Mouse (Mus musculus) heart, adult 2 months (tissue): ENCODE results near the gene Sdk2. TPM values are rescaled to one million over a fixed set of nuclear protein-coding genes. Genes with fewer than 3 reads are reported as not detected.

Source experiments
- DNase-seq, 2 experiments: peaks; one replicate each; pipeline ENCODE4 v3.0.0; 2021
- H3K27ac ChIP-seq: fragments of 200-600 bp; 2 replicates; pipeline ENCODE4 v1.8.1; 2022
- H3K27me3 ChIP-seq: fragments of 200-500 bp; 2 replicates; pipeline ENCODE4 v1.6.1; 2012; ENCODE audit warnings: mild to moderate bottlenecking, low read length, inconsistent platforms, mixed read lengths; ENCODE audit not compliant: control insufficient read depth, insufficient read depth
- H3K36me3 ChIP-seq: fragments of 200-500 bp; 2 replicates; pipeline ENCODE4 v1.6.1; 2012; ENCODE audit warnings: low read length, inconsistent platforms; ENCODE audit not compliant: control insufficient read depth, insufficient read depth
- H3K4me1 ChIP-seq: fragments of 200-500 bp; 2 replicates; pipeline ENCODE4 v1.6.1; 2011; ENCODE audit warnings: low read length; ENCODE audit not compliant: control insufficient read depth, insufficient read depth
- H3K4me3 ChIP-seq: fragments of 200-600 bp; 2 replicates; pipeline ENCODE4 v1.8.1; 2022
- H3K79me2 ChIP-seq: fragments of 200-500 bp; replicated peaks from 2 replicates; pipeline ENCODE4 v1.6.1; 2012; ENCODE audit warnings: mild to moderate bottlenecking, inconsistent platforms, low read length, moderate library complexity, mixed read lengths; ENCODE audit not compliant: control insufficient read depth, insufficient read depth
- H3K9ac ChIP-seq: fragments of 200-500 bp; 2 replicates; pipeline ENCODE4 v1.6.1; 2012; ENCODE audit warnings: low read depth, mild to moderate bottlenecking, control low read depth, inconsistent platforms, low read length, mixed read lengths
- CTCF ChIP-seq: fragments of 200-600 bp; IDR thresholded peaks from 2 replicates; pipeline ENCODE4 v1.8.1; 2022; ENCODE audit warnings: antibody characterized with exemption, mild to moderate bottlenecking, moderate library complexity
- EP300 ChIP-seq: fragments of 200-500 bp; IDR thresholded peaks from 2 replicates; pipeline ENCODE4 v1.6.1; 2011; ENCODE audit warnings: low read depth, low read length, control low read depth; ENCODE audit not compliant: insufficient read depth
- POLR2A ChIP-seq: fragments of 200-500 bp; IDR thresholded peaks from 2 replicates; pipeline ENCODE4 v1.6.1; 2011; ENCODE audit warnings: mild to moderate bottlenecking, low read depth, low read length, control low read depth; ENCODE audit not compliant: insufficient read depth
- WGBS: fragments of 180-500 bp; shearing (Covaris S2); methylation state at CpG from one replicate; pipeline ENCODE4 v1.1.7; 2018; 5-methylcytosine and 5-hydroxymethylcytosine counted together
- intact Hi-C: fragments of 180-260 bp; cut with DNase I; formaldehyde crosslinking; loops from one replicate; pipeline ENCODE4 v1.15.1; 2025
- polyA plus RNA-seq: library from polyadenylated mRNA; depleted of rRNA; stranded (reverse); fragments of >200 nt; gene quantifications from 2 replicates; pipeline ENCODE4 v1.2.3, GENCODE M21; 2012
- total RNA-seq, 2 experiments: library from RNA; stranded (reverse); gene quantifications; 2 replicates each; pipeline ENCODE4 v1.2.3; 2021

The Sdk2 gene
- total and polyA plus RNA-seq, 3 experiments, result 0.49 to 1.9 (median 1.5) TPM

- Histone ChIP-seq H3K9ac (peak overlapping the region; percentile 70), H3K4me3 (peak overlapping the region; percentile 45), H3K27me3 (peaks cover 7% of the 10 kb centered on the region), H3K4me1 (no peaks in the 10 kb centered on the region), H3K36me3 (no peaks in the 10 kb centered on the region), H3K79me2 (no peaks in the 10 kb centered on the region), H3K27ac (no peak overlapping the region; the same call in 1 of the 2 replicates)
- intact Hi-C loops, result loop anchor here (5.0 kb wide), 1 partner anchor 199 kb away; no protein-coding TSS in a partner anchor
- 1% methylated on average over 90 of the region's 90 CpGs for WGBS
- TF ChIP-seq POLR2A (no peak), EP300 (no peak), CTCF (no peak)
- DNase-seq, result peak; percentile 20 to 64
These were observed 522 bp downstream of the Sdk2 start for GRCm38 (mm10) chr11:114066098-114066950.

DNA sequence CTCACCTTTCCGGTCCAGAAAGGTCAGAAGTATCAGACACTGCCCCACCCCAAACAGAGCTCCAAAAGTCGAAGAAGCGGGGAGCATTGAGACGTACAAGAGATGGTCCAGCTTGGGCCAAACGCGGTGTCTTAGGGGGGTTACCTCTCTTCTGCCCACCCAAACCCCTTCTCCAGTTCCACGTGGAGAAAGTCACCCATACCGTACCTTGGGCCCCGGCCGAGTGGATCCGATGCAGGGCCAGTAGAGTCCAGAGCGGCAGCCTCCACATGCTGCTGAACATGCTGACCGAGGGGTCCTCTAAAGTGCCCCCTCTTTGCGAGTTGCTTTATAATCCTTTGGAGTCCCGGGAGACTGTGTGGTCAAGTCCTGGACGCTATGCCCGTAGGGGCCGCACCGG, 1.2 kb downstream of the Sdk2 start:
- Histone ChIP-seq H3K27me3 (peaks cover 7% of the 10 kb centered on the region), H3K4me3 (peak overlapping the region; percentile 45), H3K9ac (no peak overlapping the region), H3K36me3 (no peaks in the 10 kb centered on the region), H3K79me2 (no peaks in the 10 kb centered on the region), H3K27ac (no peak overlapping the region), H3K4me1 (no peaks in the 10 kb centered on the region)
- TF ChIP-seq EP300 (no peak), POLR2A (no peak), CTCF (no peak)
- intact Hi-C loops, result loop anchor here (5.0 kb wide), 1 partner anchor 198 kb away; no protein-coding TSS in a partner anchor
- 3% methylated on average over 19 of the region's 19 CpGs for WGBS
- no peak for DNase-seq

DNA sequence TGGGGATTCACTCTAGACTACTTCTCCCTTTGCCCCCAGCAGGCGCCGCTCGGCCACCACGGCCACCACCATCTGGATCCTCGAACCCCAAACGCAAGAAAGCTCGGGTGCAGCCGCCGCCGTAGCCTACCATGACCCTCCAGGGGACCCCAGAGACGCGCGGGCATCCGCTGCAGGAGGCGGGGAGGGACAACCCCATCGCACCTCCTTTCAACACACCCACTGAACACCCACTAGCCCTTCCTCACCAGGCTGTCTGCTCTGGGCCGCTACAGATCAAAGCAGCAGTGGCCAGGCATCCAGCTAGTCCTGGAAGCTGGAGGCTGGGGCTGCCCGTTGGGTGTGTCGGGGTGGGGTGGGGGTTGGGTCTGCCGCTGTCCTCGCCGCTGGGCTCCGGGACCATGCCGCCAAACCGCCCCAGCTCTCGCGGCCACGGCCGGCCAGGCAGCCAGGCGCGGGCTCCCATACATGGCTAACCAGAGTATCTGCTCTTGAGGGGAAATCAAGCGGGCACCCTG, 1.9 kb downstream of the Sdk2 start:
- no peak overlapping the region for H3K27ac ChIP-seq
- intact Hi-C loops, result loop anchor here (5.0 kb wide), 1 partner anchor 198 kb away; no protein-coding TSS in a partner anchor
- no peaks in the 10 kb centered on the region for H3K4me1 ChIP-seq
- peaks cover 7% of the 10 kb centered on the region for H3K27me3 ChIP-seq
- peak in 1 of 2 experiments; percentile 33 for DNase-seq
- no peak overlapping the region for H3K4me3 ChIP-seq
- H3K9ac ChIP-seq, result no peak overlapping the region
- WGBS, result 4% methylated on average over 32 of the region's 32 CpGs
- no peaks in the 10 kb centered on the region for H3K79me2 ChIP-seq
- no peaks in the 10 kb centered on the region for H3K36me3 ChIP-seq
- TF ChIP-seq POLR2A (no peak), EP300 (no peak), CTCF (no peak)

DNA sequence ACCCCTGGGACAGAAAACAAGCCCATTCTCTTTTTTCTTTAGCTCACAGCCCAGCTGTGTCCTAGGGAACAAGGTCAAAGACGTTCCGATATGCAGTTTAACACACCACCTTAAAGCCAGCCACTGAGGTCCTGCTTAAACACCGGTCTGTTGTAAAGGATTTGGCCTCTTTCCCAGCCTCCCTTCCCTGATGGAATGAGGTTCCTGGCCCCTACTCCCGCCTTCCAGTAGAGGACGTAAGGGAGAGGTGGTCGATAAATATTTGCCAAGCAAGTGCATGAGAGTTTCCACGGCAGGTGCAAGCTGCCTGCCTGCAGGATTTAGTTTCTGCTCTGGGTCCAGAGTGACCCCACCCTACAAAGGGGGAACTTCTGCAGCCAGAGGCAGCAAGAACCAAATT, 4.9 kb downstream of the Sdk2 start:
- Histone ChIP-seq H3K79me2 (no peaks in the 10 kb centered on the region), H3K27me3 (peaks cover 7% of the 10 kb centered on the region), H3K27ac (no peak overlapping the region), H3K4me1 (no peaks in the 10 kb centered on the region), H3K36me3 (no peaks in the 10 kb centered on the region), H3K4me3 (no peak overlapping the region), H3K9ac (no peak overlapping the region)
- TF ChIP-seq CTCF (no peak), POLR2A (no peak), EP300 (no peak)
- intact Hi-C loops, result no loop called here
- DNase-seq, result no peak
- 48% methylated on average over 7 of the region's 7 CpGs for WGBS

GRCm38 (mm10) chr11:114061265-114061664, 5.6 kb downstream of the Sdk2 start:
- Histone ChIP-seq H3K27ac (no peak overlapping the region), H3K27me3 (peaks cover 3% of the 10 kb centered on the region; the same call in 1 of the 2 replicates), H3K4me3 (no peak overlapping the region), H3K4me1 (no peaks in the 10 kb centered on the region), H3K9ac (no peak overlapping the region), H3K79me2 (no peaks in the 10 kb centered on the region), H3K36me3 (no peaks in the 10 kb centered on the region)
- TF ChIP-seq POLR2A (no peak), EP300 (no peak), CTCF (no peak)
- intact Hi-C loops, result no loop called here
- DNase-seq, result no peak
- 59% methylated on average over 2 of the region's 2 CpGs for WGBS

- WGBS, result 57% methylated on average over 2 of the region's 2 CpGs
- Histone ChIP-seq H3K27ac (no peak overlapping the region), H3K9ac (no peak overlapping the region), H3K4me3 (no peak overlapping the region), H3K4me1 (no peaks in the 10 kb centered on the region), H3K79me2 (no peaks in the 10 kb centered on the region), H3K36me3 (no peaks in the 10 kb centered on the region), H3K27me3 (no peaks in the 10 kb centered on the region)
- DNase-seq, result no peak
- TF ChIP-seq CTCF, result no peak
- no peak for TF ChIP-seq POLR2A
- TF ChIP-seq EP300, result no peak
- intact Hi-C loops, result no loop called here
These were observed 10.5 kb downstream of the Sdk2 start for GRCm38 (mm10) chr11:114056351-114056750.
